ENCODE assay signal across 8 mouse cellular contexts in the genomic region with DNA sequence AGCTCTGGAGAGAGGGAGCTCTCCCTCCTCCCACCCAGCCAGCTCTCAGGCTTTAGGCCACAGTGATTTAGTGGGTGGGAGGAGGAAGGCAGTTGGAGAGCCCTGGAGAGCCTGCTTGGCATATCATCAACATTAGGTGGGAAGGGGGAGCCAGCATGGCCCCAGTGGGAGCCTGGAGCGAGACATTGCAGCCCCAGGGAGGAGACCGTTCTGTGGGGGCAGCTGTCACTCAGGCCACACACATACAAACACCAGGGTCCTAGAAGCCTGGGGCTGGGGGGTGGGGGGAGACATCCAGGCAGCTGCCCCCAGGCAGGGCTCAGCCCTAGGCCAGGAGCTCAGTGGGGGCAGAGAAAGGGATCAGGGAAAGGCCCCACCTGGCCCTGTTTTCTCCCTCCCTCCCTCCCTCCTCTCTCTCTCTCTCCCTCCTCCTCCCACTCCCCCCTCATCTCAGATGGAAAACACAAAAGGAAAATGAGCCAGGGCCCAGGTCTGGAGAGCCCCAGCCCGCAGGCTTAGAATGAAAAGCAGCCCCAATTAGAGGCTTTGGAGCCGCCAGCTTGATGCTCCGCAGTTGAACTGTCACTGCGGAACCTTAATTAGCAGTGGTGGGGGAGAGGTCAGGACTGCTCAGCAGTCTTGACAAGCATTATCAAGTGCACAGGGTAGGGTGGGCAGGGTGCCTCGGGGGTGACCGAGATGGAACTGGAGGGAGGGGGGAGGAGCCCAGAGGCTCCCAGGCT.
DNase-seq lines count a peak whose midpoint lies in the region; ATAC-seq and TF ChIP-seq lines count a peak whose summit lies in the region.

No protein-coding gene starts in this region.

- ATAC-seq in kidney, postnatal 0 days (replicated peaks; ENCODE audit: low FRiP score, low read depth) = peak; percentile 57
- ATAC-seq in embryonic facial prominence, embryonic 13.5 days (ENCODE audit: insufficient number of reproducible peaks, insufficient read depth, low FRiP score, low TSS enrichment, low read depth) = peak; percentile 54
- peak; percentile 55 for ATAC-seq in limb, embryonic 13.5 days (ENCODE audit: low FRiP score, low read depth)
- peak; percentile 69 for ATAC-seq in neural tube, embryonic 15.5 days (ENCODE audit: low FRiP score)

- H3K4me3 ChIP-seq in kidney, postnatal 0 days (replicated peaks; ENCODE audit: low read depth, low read length) = no peak overlapping the region
- H3K4me3 ChIP-seq in kidney, adult 2 months (ENCODE audit: insufficient read depth, low read depth, low read length) = no peak overlapping the region
- no peak overlapping the region for H3K4me3 ChIP-seq in embryonic facial prominence, embryonic 13.5 days
- H3K4me3 ChIP-seq in limb, embryonic 13.5 days = no peak overlapping the region
- H3K4me3 ChIP-seq in neural tube, embryonic 15.5 days (replicated peaks) = no peak overlapping the region

- peak overlapping the region; percentile 71 for H3K27ac ChIP-seq in kidney, postnatal 0 days
- H3K27ac ChIP-seq in kidney, adult 2 months (ENCODE audit: insufficient read depth, low read depth, low read length) = no peak overlapping the region
- peak overlapping the region; percentile 92 for H3K27ac ChIP-seq in embryonic facial prominence, embryonic 13.5 days
- peak overlapping the region; percentile 86 for H3K27ac ChIP-seq in limb, embryonic 13.5 days
- H3K27ac ChIP-seq in neural tube, embryonic 15.5 days (replicated peaks) = peak overlapping the region; percentile 89

- H3K9ac ChIP-seq in kidney, postnatal 0 days (ENCODE audit: low read depth, low read length) = no peak overlapping the region
- H3K9ac ChIP-seq in embryonic facial prominence, embryonic 13.5 days = peak overlapping the region; percentile 54; the same call in 1 of the 2 replicates
- H3K9ac ChIP-seq in limb, embryonic 13.5 days = 0 out of 2 replicates have a peak overlapping the region, but pooled peaks have one; percentile 31
- peak overlapping the region; percentile 28; the same call in 1 of the 2 replicates for H3K9ac ChIP-seq in neural tube, embryonic 15.5 days (replicated peaks)

- no peaks in the 10 kb centered on the region for H3K27me3 ChIP-seq in kidney, postnatal 0 days (ENCODE audit: insufficient read depth, low read length)
- H3K27me3 ChIP-seq in kidney, adult 2 months (replicated peaks; ENCODE audit: control insufficient read depth, insufficient read depth, low read length) = no peaks in the 10 kb centered on the region
- no peaks in the 10 kb centered on the region for H3K27me3 ChIP-seq in embryonic facial prominence, embryonic 13.5 days
- no peaks in the 10 kb centered on the region for H3K27me3 ChIP-seq in limb, embryonic 13.5 days
- H3K27me3 ChIP-seq in neural tube, embryonic 15.5 days (replicated peaks) = no peaks in the 10 kb centered on the region

- peak; percentile 93 for DNase-seq in kidney, postnatal 0 days (ENCODE audit: low spot score)
- DNase-seq in kidney, adult 2 months = no peak
- no peak for DNase-seq in gastrocnemius, postnatal 10 days
- no peak for DNase-seq in cerebellum, postnatal 4 days (ENCODE audit: low spot score in 2 of 2)
- no peak for DNase-seq in left cerebral cortex, adult 9 months (ENCODE audit: low spot score in 2 of 2)

- no peaks in the 10 kb centered on the region for H3K36me3 ChIP-seq in kidney, postnatal 0 days (ENCODE audit: insufficient read depth, low read length)
- no peaks in the 10 kb centered on the region for H3K36me3 ChIP-seq in kidney, adult 2 months (ENCODE audit: control insufficient read depth, insufficient read depth, low read length)
- H3K36me3 ChIP-seq in embryonic facial prominence, embryonic 13.5 days = no peaks in the 10 kb centered on the region
- no peaks in the 10 kb centered on the region for H3K36me3 ChIP-seq in limb, embryonic 13.5 days
- H3K36me3 ChIP-seq in neural tube, embryonic 15.5 days = no peaks in the 10 kb centered on the region

- 20% methylated on average over 8 of the region's 8 CpGs for WGBS in kidney, postnatal 0 days
- WGBS in kidney, adult 2 months = 65% methylated on average over 8 of the region's 8 CpGs
- WGBS in embryonic facial prominence, embryonic 13.5 days = 7% methylated on average over 8 of the region's 8 CpGs
- 8% methylated on average over 8 of the region's 8 CpGs for WGBS in limb, embryonic 13.5 days
- 8% methylated on average over 8 of the region's 8 CpGs for WGBS in neural tube, embryonic 15.5 days

- H3K9me3 ChIP-seq in kidney, postnatal 0 days (replicated peaks; ENCODE audit: low read length) = no peaks in the 10 kb centered on the region
- no peaks in the 10 kb centered on the region for H3K9me3 ChIP-seq in embryonic facial prominence, embryonic 13.5 days
- no peaks in the 10 kb centered on the region for H3K9me3 ChIP-seq in limb, embryonic 13.5 days
- no peaks in the 10 kb centered on the region for H3K9me3 ChIP-seq in neural tube, embryonic 15.5 days (replicated peaks)

- peaks cover 45% of the 10 kb centered on the region for H3K4me1 ChIP-seq in kidney, postnatal 0 days (replicated peaks; ENCODE audit: insufficient read depth, low read length)
- peaks cover 3% of the 10 kb centered on the region; the same call in 1 of the 2 replicates for H3K4me1 ChIP-seq in kidney, adult 2 months (ENCODE audit: control insufficient read depth, insufficient read depth, low read length)
- H3K4me1 ChIP-seq in embryonic facial prominence, embryonic 13.5 days = peaks cover 86% of the 10 kb centered on the region
- peaks cover 87% of the 10 kb centered on the region for H3K4me1 ChIP-seq in limb, embryonic 13.5 days
- H3K4me1 ChIP-seq in neural tube, embryonic 15.5 days = peaks cover 68% of the 10 kb centered on the region

- H3K4me2 ChIP-seq in kidney, postnatal 0 days (ENCODE audit: low read length) = no peak overlapping the region
- peak overlapping the region; percentile 39 for H3K4me2 ChIP-seq in embryonic facial prominence, embryonic 13.5 days
- H3K4me2 ChIP-seq in limb, embryonic 13.5 days (replicated peaks) = peak overlapping the region; percentile 46
- peak overlapping the region; percentile 34 for H3K4me2 ChIP-seq in neural tube, embryonic 15.5 days

- no peak for TF ChIP-seq POLR2A in kidney, adult 2 months (IDR thresholded peaks at IDR 0.05; ENCODE audit: low read depth, low read length)

- TF ChIP-seq CTCF in kidney, postnatal 0 days (IDR thresholded peaks at IDR 0.05; ENCODE audit: low read depth) = no peak
- TF ChIP-seq CTCF in kidney, adult 2 months (conservative IDR thresholded peaks at IDR 0.05; ENCODE audit: insufficient read depth, insufficient read length, low read depth, low read length) = no peak
